Mouse (Mus musculus) neural tube, embryonic 13.5 days (tissue): ENCODE measurements at regions not wholly inside any gene's neighbourhood (a gene's known extent, or its start where the extent isn't known, plus 50 kb on each side); places are given as distances from the start of the nearest gene placed in this dataset.

ENCODE experiments used
- ATAC-seq: fragments of 200-750 bp; cut with Nextera tagmentation; 2 replicates; pipeline ENCODE4 v1.8.0; 2017; ENCODE audit warnings: low read depth, mild to moderate bottlenecking, moderate TSS enrichment, moderate library complexity
- H3K27ac ChIP-seq: fragments of 300-500 bp; sonication (generic); replicated peaks from 2 replicates; pipeline ENCODE4 v1.5.1; 2015; ENCODE audit warnings: moderate library complexity, mild to moderate bottlenecking, inconsistent platforms
- H3K27me3 ChIP-seq: fragments of 300-500 bp; sonication (generic); 2 replicates; pipeline ENCODE4 v1.6.1; 2015; ENCODE audit warnings: mild to moderate bottlenecking, inconsistent platforms
- H3K36me3 ChIP-seq: fragments of 300-500 bp; sonication (generic); 2 replicates; pipeline ENCODE4 v1.6.1; 2015; ENCODE audit warnings: mild to moderate bottlenecking, inconsistent platforms
- H3K4me1 ChIP-seq: fragments of 300-500 bp; sonication (generic); replicated peaks from 2 replicates; pipeline ENCODE4 v1.6.1; 2015; ENCODE audit warnings: inconsistent platforms
- H3K4me2 ChIP-seq: fragments of 300-500 bp; sonication (generic); 2 replicates; pipeline ENCODE4 v1.6.1; 2015; ENCODE audit warnings: inconsistent platforms, mild to moderate bottlenecking, moderate library complexity
- H3K4me3 ChIP-seq: fragments of 300-500 bp; sonication (generic); 2 replicates; pipeline ENCODE4 v1.5.1; 2015; ENCODE audit warnings: mild to moderate bottlenecking, inconsistent platforms
- H3K9ac ChIP-seq: fragments of 300-500 bp; sonication (generic); 2 replicates; pipeline ENCODE4 v1.6.1; 2015; ENCODE audit warnings: moderate library complexity, mild to moderate bottlenecking, inconsistent platforms
- H3K9me3 ChIP-seq: fragments of 300-500 bp; sonication (generic); 2 replicates; pipeline ENCODE4 v1.6.1; 2016; ENCODE audit warnings: inconsistent platforms
- WGBS: fragments of 180-500 bp; shearing (Covaris S2); methylation state at CpG from one replicate; pipeline ENCODE4 v1.1.7; 2015; 5-methylcytosine and 5-hydroxymethylcytosine counted together

DNA sequence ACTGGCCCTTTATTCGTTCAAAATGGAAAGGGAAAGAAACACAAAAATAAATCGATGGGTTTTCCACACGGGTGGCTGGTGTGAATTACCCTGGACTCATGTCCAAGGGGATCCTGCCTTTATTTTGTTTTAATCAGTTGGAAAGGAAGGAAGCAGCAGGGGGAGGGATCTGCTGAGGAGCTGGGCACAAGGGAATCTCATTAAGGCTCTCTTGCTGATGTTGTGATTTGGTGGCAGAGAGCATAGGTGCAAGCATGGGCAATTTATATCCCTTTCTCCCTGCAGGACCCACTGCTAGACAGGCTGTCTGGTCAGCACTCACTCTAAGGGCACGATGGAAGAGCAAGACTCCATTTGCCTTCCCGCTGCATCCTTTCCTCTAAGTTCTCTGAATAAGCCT, 469.2 kb downstream of the Epha7 start:
- WGBS = 31% methylated on average over 5 of the region's 5 CpGs
- H3K27me3 ChIP-seq = no peaks in the 10 kb centered on the region

DNA sequence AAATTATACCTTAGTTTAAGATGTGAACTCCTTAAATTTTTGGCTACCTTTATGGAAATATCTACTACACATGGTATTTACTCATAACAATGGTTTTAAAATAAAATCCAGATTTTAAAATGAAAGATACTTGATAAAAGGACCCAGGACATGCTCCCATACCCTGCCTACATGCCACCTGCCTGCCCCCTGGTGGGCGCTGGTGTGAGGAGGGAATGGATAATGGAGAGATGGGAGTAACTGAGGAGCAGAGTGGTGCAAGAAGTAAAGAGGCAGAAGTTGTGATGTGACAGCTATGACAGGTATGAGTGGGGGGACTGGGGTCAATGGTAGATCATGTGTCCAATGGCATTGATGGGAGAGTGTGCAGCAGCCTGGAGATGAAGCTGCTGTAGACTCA, 488.4 kb downstream of the Epha7 start:
- Histone ChIP-seq H3K4me3 (no peak overlapping the region), H3K4me1 (no peaks in the 10 kb centered on the region), H3K9me3 (no peaks in the 10 kb centered on the region), H3K36me3 (no peaks in the 10 kb centered on the region), H3K27ac (no peak overlapping the region), H3K9ac (no peak overlapping the region), H3K4me2 (no peak overlapping the region), H3K27me3 (no peaks in the 10 kb centered on the region)
- WGBS = 51% methylated on average over 1 of the region's 1 CpGs
- ATAC-seq = no peak

More for the DNA sequence above, 469.2 kb downstream of the Epha7 start:
- 0 out of 2 replicates have a peak, but pooled peaks have one; percentile 32 for ATAC-seq
- peaks cover 9% of the 10 kb centered on the region for H3K4me1 ChIP-seq
- H3K27ac ChIP-seq = no peak overlapping the region
- no peaks in the 10 kb centered on the region for H3K36me3 ChIP-seq
- no peak overlapping the region for H3K4me3 ChIP-seq
- H3K4me2 ChIP-seq = 0 out of 2 replicates have a peak overlapping the region, but pooled peaks have one; percentile 0
- no peak overlapping the region for H3K9ac ChIP-seq
- H3K9me3 ChIP-seq = peaks cover 5% of the 10 kb centered on the region; the same call in 1 of the 2 replicates

DNA sequence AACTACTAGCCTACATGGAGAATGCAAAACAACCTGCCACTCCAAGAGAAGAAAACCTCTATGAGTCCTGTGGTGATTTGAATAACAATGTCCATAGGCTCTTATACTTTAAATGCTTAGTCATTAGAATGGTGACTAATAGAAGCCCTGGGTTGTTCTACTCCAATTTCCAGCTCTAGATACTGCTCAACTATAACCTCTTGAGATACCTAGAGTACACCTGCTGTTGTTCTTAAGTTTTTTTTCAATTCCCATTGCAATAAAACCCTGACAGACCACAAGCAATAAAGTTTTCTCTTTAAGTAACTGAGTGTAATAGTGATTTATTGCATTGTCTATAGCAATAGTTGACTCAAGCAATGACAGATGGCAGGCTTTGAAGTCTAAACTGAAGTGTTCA, 491.0 kb downstream of the Epha7 start:
- H3K9me3 ChIP-seq = no peaks in the 10 kb centered on the region
- H3K36me3 ChIP-seq = no peaks in the 10 kb centered on the region
- H3K4me2 ChIP-seq = no peak overlapping the region
- no peak for ATAC-seq
- no peak overlapping the region for H3K4me3 ChIP-seq
- no peak overlapping the region for H3K27ac ChIP-seq
- no peaks in the 10 kb centered on the region for H3K4me1 ChIP-seq
- no peak overlapping the region for H3K9ac ChIP-seq
- H3K27me3 ChIP-seq = no peaks in the 10 kb centered on the region

DNA sequence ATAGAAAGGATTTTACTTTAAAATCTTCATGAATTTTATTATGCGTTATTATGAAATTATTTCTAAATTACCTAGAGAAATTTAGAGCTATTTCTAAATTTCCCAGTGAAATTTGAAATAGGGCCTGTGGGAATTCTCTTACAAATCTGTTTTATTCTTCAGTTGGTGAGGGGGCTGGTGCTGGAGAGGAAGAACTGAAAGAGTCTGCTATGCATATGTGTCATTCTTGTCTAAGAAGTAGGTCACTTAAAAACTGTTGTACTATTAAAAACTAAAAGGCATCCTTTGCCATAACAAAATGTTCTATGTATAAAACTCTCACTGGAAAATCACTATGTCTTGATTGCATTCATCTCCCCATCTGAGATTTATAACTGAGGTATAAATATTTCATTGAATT, 494.3 kb downstream of the Epha7 start:
- no peak overlapping the region for H3K4me3 ChIP-seq
- no peak overlapping the region for H3K27ac ChIP-seq
- H3K27me3 ChIP-seq = no peaks in the 10 kb centered on the region
- H3K36me3 ChIP-seq = no peaks in the 10 kb centered on the region
- ATAC-seq = no peak
- H3K4me1 ChIP-seq = no peaks in the 10 kb centered on the region
- no peaks in the 10 kb centered on the region for H3K9me3 ChIP-seq
- WGBS = 89% methylated on average over 1 of the region's 1 CpGs
- no peak overlapping the region for H3K9ac ChIP-seq
- no peak overlapping the region for H3K4me2 ChIP-seq

DNA sequence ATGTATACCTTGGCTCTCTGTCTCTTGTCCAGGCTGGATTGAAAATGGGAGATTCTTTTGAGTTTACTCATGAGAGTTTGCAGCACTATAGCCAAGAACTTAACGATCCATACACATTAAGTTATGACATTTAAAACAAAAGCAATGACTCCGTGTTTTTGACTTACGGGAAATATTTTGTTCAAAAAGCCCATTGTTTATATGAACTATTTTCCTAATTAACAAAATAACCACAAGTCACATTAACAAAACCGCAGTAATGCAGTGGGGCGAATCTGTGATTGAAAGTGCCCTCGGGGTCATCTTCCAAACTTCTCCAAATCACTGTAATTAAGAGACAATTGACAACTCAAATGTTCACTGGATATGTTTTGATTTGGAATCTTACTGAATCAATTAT, 511.0 kb downstream of the Epha7 start:
- Histone ChIP-seq H3K4me1 (no peaks in the 10 kb centered on the region), H3K9me3 (no peaks in the 10 kb centered on the region), H3K9ac (no peak overlapping the region), H3K4me3 (no peak overlapping the region), H3K27me3 (no peaks in the 10 kb centered on the region), H3K27ac (no peak overlapping the region), H3K4me2 (no peak overlapping the region), H3K36me3 (no peaks in the 10 kb centered on the region)
- 84% methylated on average over 6 of the region's 6 CpGs for WGBS
- no peak for ATAC-seq

DNA sequence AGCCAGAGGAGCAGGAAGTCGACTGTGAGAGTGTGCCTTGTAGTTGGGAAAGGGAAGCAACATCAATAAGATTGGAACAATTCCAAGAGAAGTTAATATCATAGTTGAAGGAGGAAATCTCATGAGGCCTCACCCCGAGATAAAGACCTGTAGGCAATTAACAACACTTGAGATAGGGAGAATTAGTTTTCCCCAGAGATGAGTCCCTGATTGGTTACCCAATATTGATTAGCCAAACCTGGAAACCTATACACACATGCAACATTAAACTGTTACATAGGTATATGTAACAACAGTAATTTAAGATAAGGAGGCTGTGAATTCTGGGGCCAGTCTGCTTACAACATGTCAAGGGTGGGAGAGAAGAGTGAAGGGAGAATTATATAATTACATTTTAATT, 516.2 kb downstream of the Epha7 start:
- Histone ChIP-seq H3K36me3 (no peaks in the 10 kb centered on the region), H3K9me3 (no peaks in the 10 kb centered on the region), H3K4me1 (no peaks in the 10 kb centered on the region), H3K27ac (no peak overlapping the region), H3K9ac (no peak overlapping the region), H3K4me3 (no peak overlapping the region), H3K4me2 (no peak overlapping the region), H3K27me3 (no peaks in the 10 kb centered on the region)
- WGBS = 75% methylated on average over 2 of the region's 2 CpGs
- ATAC-seq = no peak

DNA sequence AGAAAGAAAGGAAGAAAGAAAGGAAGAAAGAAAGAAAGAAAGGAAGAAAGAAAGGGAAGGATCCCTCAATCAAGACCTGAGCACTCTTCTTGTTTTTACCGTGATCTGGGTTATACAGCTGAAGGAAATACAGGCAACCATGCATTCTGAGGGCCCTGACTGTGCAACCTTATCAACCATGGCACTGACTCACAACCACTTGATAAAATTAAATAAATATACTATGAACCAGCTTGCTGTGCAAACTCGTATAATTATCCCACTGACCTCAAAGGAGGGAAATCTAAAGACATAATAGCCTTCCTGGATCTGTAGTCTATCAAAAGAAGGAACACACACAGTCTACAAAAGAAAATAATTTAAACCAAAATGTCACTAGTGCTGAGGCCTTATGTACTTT, 518.8 kb downstream of the Epha7 start:
- Histone ChIP-seq H3K36me3 (no peaks in the 10 kb centered on the region), H3K4me1 (no peaks in the 10 kb centered on the region), H3K27ac (no peak overlapping the region), H3K4me2 (no peak overlapping the region), H3K4me3 (no peak overlapping the region), H3K27me3 (no peaks in the 10 kb centered on the region), H3K9ac (no peak overlapping the region), H3K9me3 (no peaks in the 10 kb centered on the region)
- no peak for ATAC-seq
- WGBS = 73% methylated on average over 2 of the region's 2 CpGs

DNA sequence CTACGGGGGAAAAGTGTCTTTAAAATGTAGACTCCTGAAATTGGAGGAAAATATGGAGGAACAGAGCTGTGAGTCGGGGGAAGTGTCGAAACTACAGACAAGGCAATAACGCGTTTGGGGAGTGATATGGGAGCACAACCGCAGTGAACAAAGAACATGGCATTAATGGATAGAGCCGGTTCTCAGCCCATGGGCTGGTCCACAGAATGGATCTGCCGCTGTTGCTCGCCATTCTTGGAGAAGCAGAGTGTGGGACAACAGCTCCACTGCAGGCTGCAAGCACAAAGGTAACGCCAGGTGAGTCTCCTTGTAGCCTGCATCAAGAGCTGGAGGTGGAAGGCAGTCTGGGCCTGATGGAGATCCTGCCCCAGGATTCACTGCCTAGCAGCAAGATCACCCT, 524.3 kb downstream of the Epha7 start:
- Histone ChIP-seq H3K4me1 (no peaks in the 10 kb centered on the region), H3K4me3 (no peak overlapping the region), H3K4me2 (no peak overlapping the region), H3K27me3 (no peaks in the 10 kb centered on the region), H3K9me3 (no peaks in the 10 kb centered on the region), H3K9ac (no peak overlapping the region), H3K27ac (no peak overlapping the region), H3K36me3 (no peaks in the 10 kb centered on the region)
- no peak for ATAC-seq
- WGBS = 89% methylated on average over 10 of the region's 10 CpGs

DNA sequence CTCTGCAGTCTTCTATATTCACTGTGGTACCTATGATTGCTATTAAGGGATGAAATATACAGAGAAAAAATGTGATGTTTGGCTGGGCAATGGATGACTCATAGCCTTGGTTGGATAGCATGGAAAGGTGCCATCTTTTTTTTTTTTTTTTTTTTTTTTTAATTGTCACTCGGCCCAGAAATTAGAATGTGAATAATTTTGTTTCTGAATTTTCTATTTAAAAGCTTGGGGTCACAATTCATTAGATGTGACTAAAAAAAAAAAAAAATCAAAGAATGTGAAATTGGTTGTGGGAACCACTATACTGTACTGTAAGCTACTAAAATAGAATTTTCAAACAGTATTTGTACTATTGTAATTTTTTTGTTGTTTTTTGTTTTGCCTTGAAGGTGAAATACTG, 549.3 kb downstream of the Epha7 start:
- Histone ChIP-seq H3K4me3 (no peak overlapping the region), H3K4me1 (no peaks in the 10 kb centered on the region)
- ATAC-seq = no peak

DNA sequence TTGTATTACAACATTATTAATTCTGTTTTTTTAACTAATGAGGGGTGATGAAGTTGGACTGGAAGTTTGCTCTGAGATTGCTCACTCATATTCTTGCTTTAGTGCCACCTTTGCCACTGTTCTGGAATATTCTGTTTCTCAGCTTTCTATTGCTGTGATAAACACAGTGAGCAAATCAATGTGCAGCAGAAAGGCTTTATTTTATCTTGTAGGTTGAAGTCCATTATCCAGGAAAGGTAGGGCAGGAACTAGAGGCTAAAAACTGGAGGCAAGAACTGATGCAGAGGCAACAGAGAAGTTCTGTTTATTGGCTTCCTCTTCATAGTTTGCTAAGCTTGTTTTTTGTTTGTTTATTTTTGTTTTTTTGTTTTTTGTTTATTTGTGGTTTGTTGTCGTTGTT, 576.4 kb downstream of the Epha7 start:
- WGBS = 95% methylated on average over 1 of the region's 1 CpGs
- H3K27me3 ChIP-seq = no peaks in the 10 kb centered on the region
- H3K27ac ChIP-seq = no peak overlapping the region
- H3K9me3 ChIP-seq = no peaks in the 10 kb centered on the region; the same call in 1 of the 2 replicates
- no peak overlapping the region for H3K4me3 ChIP-seq
- no peak for ATAC-seq
- H3K9ac ChIP-seq = no peak overlapping the region
- no peak overlapping the region for H3K4me2 ChIP-seq
- no peaks in the 10 kb centered on the region for H3K4me1 ChIP-seq
- no peaks in the 10 kb centered on the region for H3K36me3 ChIP-seq

More for the DNA sequence above, 549.3 kb downstream of the Epha7 start:
- no peak overlapping the region for H3K27ac ChIP-seq
- H3K36me3 ChIP-seq = no peaks in the 10 kb centered on the region
- WGBS = 78% methylated on average over 1 of the region's 1 CpGs
- no peak overlapping the region for H3K4me2 ChIP-seq
- H3K27me3 ChIP-seq = no peaks in the 10 kb centered on the region
- no peaks in the 10 kb centered on the region for H3K9me3 ChIP-seq
- H3K9ac ChIP-seq = no peak overlapping the region

DNA sequence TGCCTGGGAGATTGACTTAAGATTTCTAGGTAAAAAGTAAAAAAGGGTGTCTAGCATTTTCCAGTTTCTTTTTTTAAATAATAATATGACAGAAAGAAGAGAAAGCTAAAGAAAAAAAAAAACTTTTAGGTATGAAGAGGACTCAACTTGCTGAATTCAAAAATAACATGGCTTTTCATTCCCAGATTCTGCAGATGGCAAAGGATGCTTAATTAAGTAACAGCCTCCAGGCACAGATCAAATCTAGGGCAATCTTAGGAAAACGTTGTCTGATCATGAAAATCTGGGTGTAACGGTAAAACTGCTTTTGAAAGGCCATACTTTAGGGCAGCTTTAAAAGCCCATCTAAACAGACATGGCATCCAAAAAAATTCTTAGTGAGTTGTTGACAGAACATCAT, 577.4 kb downstream of the Epha7 start:
- ATAC-seq = no peak
- H3K4me1 ChIP-seq = no peaks in the 10 kb centered on the region
- no peaks in the 10 kb centered on the region for H3K36me3 ChIP-seq
- H3K9me3 ChIP-seq = no peaks in the 10 kb centered on the region; the same call in 1 of the 2 replicates
- no peak overlapping the region for H3K4me3 ChIP-seq
- H3K9ac ChIP-seq = no peak overlapping the region
- no peaks in the 10 kb centered on the region for H3K27me3 ChIP-seq
- H3K27ac ChIP-seq = no peak overlapping the region
- H3K4me2 ChIP-seq = no peak overlapping the region
- 70% methylated on average over 2 of the region's 2 CpGs for WGBS

DNA sequence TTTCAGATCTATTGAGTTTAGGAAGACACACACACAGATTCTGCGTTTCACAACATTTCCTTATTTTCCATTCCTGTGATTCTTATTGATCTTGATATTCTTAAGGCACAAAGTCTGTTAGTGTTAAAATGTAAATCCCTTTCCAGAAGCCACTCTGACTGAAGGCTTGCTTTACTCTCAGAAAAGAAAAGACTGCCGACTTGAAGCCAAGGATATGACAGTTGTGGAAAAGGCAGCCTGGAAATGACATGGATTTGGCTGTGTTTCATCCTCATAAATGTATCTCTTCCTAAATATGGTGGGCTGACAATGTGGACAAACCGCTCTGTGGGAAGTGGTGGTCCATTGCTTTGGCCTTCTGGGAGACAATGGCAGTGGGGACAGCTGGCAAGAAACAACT, 589.2 kb downstream of the Epha7 start:
- no peaks in the 10 kb centered on the region for H3K4me1 ChIP-seq
- no peaks in the 10 kb centered on the region for H3K9me3 ChIP-seq
- H3K4me3 ChIP-seq = no peak overlapping the region
- no peaks in the 10 kb centered on the region for H3K36me3 ChIP-seq
- no peak overlapping the region for H3K27ac ChIP-seq
- ATAC-seq = no peak
- H3K4me2 ChIP-seq = no peak overlapping the region
- no peaks in the 10 kb centered on the region for H3K27me3 ChIP-seq
- H3K9ac ChIP-seq = no peak overlapping the region
- WGBS = 91% methylated on average over 3 of the region's 3 CpGs

DNA sequence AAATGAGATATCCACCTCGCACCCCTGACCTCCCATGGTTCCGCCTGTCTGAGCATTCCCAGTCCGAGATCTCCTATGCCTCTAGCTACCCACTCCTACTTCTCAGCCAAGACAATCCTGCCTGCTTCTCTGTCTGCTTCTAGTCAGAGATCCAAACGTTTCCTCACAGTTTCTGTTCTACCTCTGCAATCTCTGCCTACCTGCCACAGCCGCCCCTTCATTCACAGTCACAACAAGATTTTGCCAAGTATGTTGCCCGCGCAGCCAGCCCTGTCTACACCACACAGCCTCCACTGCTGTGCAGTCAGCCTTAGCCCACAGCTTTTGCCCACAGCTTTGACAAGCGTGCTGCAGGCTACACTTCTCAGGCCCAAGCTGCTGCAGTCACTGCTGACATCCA, 601.7 kb downstream of the Epha7 start:
- Histone ChIP-seq H3K36me3 (no peaks in the 10 kb centered on the region), H3K4me2 (no peak overlapping the region), H3K4me1 (no peaks in the 10 kb centered on the region), H3K4me3 (no peak overlapping the region), H3K27me3 (no peaks in the 10 kb centered on the region), H3K9ac (no peak overlapping the region), H3K27ac (no peak overlapping the region), H3K9me3 (no peaks in the 10 kb centered on the region)
- WGBS = 87% methylated on average over 8 of the region's 8 CpGs
- no peak for ATAC-seq
